Mouse (Mus musculus) bone marrow, adult 2 months (tissue): ENCODE measurements around the gene Reps2. TPM values are rescaled to one million over a fixed set of nuclear protein-coding genes. Genes with fewer than 3 reads are reported as not detected.

ENCODE experiments used
- H3K27ac ChIP-seq: fragments of 200-500 bp; 2 replicates; pipeline ENCODE4 v1.5.1; 2012; ENCODE audit warnings: low read depth, mild to moderate bottlenecking, control low read depth, inconsistent platforms, low read length; ENCODE audit not compliant: control insufficient read depth, poor library complexity, insufficient read depth
- H3K4me1 ChIP-seq: fragments of 200-500 bp; 2 replicates; pipeline ENCODE4 v1.6.1; 2011; ENCODE audit warnings: low read length; ENCODE audit not compliant: control insufficient read depth, insufficient read depth
- H3K4me3 ChIP-seq: fragments of 200-500 bp; replicated peaks from 2 replicates; pipeline ENCODE3; 2011; ENCODE audit warnings: mild to moderate bottlenecking, low read depth, low read length, control low read depth; ENCODE audit not compliant: control insufficient read depth
- CTCF ChIP-seq: fragments of 200-500 bp; IDR thresholded peaks from 2 replicates; pipeline ENCODE4 v1.5.1; 2011; ENCODE audit warnings: low read length, control low read depth; ENCODE audit not compliant: control insufficient read depth, insufficient read depth
- POLR2A ChIP-seq: fragments of 200-500 bp; IDR thresholded peaks from 2 replicates; pipeline ENCODE4 v1.6.1; 2011; ENCODE audit warnings: low read depth, mild to moderate bottlenecking, control low read depth, low read length, borderline replicate concordance; ENCODE audit not compliant: control insufficient read depth
- WGBS: fragments of 180-500 bp; shearing (Covaris S2); methylation state at CpG from one replicate; pipeline ENCODE4 v1.1.7; 2018; 5-methylcytosine and 5-hydroxymethylcytosine counted together
- polyA plus RNA-seq: library from polyadenylated mRNA; stranded (reverse); fragments of >200 nt; gene quantifications from 2 replicates; pipeline ENCODE4 v1.2.4, GENCODE M21; 2011; ENCODE audit warnings: low replicate concordance; ENCODE audit not compliant: missing spikeins, insufficient read depth, insufficient read length

Gene Reps2
- polyA plus RNA-seq: 0.92 and 1.5 TPM in 2 replicates

DNA sequence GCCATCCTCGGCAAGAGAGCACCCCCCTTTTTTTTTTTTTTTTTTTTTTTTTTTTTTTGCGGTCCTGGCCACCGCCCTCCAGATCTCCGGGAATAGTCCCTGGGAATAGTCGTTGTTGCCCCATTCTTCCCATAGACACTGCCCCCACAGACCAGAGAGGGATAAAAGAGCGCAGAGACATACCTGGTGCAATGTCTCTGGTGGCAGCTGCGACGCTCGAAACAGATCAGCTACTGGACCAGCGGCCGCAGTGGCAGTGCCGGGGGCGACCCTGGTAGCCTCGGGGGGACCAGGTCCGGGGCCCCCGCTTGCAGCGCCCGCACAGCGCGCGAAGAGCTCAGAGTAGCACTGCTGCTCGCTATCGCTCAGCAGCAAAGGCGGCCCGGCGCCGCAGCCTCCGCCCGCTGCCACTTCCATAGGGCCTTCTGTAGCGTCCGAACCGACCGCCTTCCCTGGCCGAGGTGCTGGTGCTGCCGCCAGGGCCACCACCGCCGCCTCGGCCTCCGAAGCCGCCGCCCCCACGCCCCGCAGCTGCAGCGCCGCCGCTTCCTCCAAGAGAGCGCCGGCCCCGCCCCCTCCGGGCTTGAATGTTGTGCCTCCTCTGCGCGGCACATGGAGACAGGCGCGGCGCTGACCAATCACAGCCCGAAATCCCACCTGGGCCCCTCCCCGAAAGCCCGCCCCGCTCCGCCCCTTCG is at the start of gene Reps2:
Reps2 (minus strand) TSS at position 559 of the 698 bp plus-strand sequence.
- TF ChIP-seq POLR2A (no peak), CTCF (no peak)
- Histone ChIP-seq H3K4me3 (peak within 1 kb of the TSS; percentile 60), H3K27ac (peak within 1 kb of the TSS; percentile 27; the same call in 1 of the 2 replicates), H3K4me1 (no peaks in the 10 kb centered on the region)
- WGBS: 13% methylated on average over 47 of the region's 61 CpGs

DNA sequence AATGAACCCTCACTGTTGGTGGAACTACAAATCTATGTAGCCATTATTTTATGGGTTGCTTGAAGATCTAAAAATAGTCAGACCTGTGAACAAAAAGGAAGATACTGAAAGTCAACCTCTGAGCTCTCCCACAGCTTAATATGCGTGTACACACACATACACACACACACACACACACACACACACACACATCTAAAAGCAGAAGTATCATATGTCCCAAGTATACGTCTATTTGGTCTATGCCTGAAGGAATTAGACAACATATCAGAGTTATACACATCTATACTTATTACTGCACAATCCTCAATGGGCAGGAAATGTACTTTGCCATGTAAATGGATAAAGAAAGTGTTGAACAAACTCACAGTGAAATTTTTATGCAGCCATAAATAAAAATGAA is 47.8 kb upstream of the Reps2 start:
- 34% methylated on average over 2 of the region's 2 CpGs for WGBS
- no peaks in the 10 kb centered on the region for H3K4me1 ChIP-seq
- H3K4me3 ChIP-seq: no peak overlapping the region
- H3K27ac ChIP-seq: no peak overlapping the region
- TF ChIP-seq CTCF (no peak), POLR2A (no peak)

DNA sequence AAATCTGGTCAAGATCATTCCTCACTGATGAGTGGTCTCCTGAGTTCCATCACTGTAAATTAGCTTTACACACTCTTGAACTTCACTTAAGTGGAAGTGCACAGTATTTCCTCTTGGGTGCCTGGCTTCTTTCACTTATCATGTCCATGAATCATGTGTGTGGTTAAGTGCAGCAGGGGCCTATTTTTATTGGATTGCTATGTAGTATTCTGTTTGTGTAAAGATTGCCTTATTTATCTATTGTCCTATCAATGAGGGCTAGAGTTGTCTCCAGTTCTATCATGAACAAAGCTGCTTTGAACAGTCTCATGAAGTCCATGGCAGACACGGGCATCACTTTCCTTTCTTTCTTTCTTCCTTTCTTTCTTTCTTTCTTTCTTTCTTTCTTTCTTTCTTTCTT is 41.9 kb upstream of the Reps2 start:
- H3K27ac ChIP-seq: no peak overlapping the region
- 82% methylated on average over 1 of the region's 1 CpGs for WGBS
- no peaks in the 10 kb centered on the region for H3K4me1 ChIP-seq
- TF ChIP-seq CTCF (no peak), POLR2A (no peak)
- H3K4me3 ChIP-seq: no peak overlapping the region

DNA sequence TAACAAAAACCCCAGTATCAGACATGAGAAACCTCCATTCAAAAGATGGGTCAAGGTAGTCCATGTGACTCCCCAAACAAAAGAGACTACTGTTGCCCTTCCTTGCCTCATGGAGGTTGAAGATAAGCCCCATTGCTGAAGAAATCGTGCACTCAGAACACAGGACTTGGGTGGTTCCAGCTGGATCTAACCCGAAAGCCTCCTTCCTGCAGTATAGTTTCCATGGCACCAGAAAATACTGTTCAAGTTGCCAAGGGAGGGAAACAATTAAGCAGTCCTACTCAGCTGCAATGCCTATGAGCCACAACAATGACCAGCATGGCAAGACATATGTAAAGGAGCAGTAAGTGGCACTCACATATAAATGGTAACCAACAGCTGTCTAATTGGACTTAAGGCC is 36.1 kb upstream of the Reps2 start:
- WGBS: 58% methylated on average over 2 of the region's 2 CpGs
- TF ChIP-seq POLR2A (no peak), CTCF (no peak)
- Histone ChIP-seq H3K4me3 (no peak overlapping the region), H3K27ac (no peak overlapping the region), H3K4me1 (no peaks in the 10 kb centered on the region)

DNA sequence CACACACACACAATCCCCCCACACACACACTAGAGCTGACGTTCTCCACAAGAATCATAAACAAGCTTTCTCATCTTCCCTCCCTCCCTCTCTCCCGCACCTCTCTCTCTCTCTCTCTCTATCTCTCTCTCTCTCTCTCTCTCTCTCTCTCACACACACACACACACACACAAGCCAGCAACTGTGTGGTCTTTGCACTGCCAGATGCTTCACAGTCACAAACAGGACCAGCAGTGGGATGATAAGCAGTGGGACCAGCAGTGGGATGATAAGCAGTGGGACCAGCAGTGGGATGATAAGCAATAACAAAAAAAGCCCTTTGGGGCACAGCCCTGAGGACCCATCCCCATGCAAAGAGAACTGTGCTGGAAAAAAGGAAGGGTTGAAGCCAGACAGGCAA is 35.4 kb upstream of the Reps2 start:
- TF ChIP-seq CTCF (no peak), POLR2A (no peak)
- Histone ChIP-seq H3K4me3 (no peak overlapping the region), H3K27ac (no peak overlapping the region), H3K4me1 (no peaks in the 10 kb centered on the region)
- WGBS: 74% methylated on average over 2 of the region's 2 CpGs

DNA sequence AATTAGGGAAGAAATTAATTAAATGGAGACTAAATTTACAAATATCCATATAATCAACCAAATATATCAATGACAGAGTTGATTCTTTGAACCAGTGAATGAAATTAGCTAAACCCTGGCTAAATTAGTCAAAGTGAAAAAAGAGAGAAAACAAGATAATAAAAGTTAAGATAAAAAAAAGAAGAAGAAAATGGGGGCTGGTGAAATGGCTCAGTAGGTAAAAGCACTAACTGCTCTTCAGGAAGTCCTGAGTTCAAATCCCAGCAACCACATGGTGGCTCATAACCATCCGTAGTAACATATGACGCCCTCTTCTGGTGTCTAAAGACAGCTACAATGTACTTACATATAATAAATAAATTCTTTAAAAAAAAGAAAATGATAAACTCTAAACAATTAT is 22.7 kb upstream of the Reps2 start:
- WGBS: 65% methylated on average over 2 of the region's 2 CpGs
- no peak overlapping the region for H3K4me3 ChIP-seq
- no peak for TF ChIP-seq POLR2A
- no peak for TF ChIP-seq CTCF
- H3K27ac ChIP-seq: no peak overlapping the region
- no peaks in the 10 kb centered on the region for H3K4me1 ChIP-seq

DNA sequence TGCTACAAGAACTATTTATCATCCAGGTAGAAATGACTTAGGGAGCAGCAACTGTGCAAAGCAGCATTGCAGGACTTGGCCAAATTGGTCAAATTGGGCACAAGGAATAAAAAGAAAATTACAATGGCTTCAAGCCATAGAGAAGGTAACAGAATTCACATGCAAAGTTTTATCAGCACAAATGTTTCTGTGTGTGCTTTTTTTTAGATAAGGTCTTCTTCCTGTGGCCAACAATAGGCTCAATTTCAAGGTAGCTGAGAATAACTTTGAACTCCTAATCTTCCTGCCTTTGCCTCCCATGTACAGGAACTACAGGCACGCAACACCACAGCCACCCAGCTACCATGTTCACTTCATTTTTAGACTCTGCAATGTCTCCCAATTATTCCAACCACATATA is 16.7 kb upstream of the Reps2 start:
- TF ChIP-seq CTCF (no peak), POLR2A (no peak)
- Histone ChIP-seq H3K27ac (no peak overlapping the region), H3K4me3 (no peak overlapping the region), H3K4me1 (no peaks in the 10 kb centered on the region)
- 62% methylated on average over 1 of the region's 1 CpGs for WGBS

DNA sequence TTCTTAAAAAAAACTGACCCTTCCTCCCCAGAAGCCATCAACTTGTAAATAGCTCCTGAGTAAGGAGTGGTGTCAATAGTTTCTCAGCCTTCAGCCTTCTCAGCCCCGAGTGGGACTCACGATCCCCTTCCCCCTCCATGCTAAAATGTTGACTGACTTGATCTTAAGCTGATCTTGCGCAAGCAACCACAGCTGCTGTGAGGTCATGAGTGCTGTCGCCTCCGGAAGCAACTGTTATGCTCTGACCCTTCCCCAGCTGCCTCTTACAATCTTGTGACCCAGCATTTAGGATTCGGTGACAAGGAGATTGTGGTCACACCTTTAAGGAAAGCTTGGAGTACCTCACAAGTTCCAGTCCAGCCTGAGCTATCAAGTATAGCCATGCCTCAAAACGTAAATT is 10.1 kb upstream of the Reps2 start:
- TF ChIP-seq POLR2A (no peak), CTCF (no peak)
- WGBS: 54% methylated on average over 7 of the region's 7 CpGs
- Histone ChIP-seq H3K27ac (no peak overlapping the region), H3K4me3 (no peak overlapping the region), H3K4me1 (no peaks in the 10 kb centered on the region; the same call in 1 of the 2 replicates)

DNA sequence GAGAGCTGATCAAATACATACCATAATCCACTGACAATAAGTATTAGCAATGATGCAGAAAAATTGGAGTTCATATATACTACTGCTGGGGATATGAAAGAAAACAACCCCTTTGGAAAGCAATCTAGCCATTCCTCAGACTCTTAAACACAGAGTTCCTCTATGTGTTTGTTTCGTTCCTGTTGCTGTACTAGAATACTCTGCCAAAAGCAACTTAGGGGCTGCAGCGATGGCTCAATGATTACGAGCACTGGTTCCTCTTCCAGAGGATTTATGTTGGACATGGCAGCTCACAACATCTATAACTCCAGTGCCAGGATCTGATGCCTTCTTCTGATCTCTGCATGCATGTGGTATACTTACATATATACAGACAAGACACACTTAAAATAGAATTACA is 9.0 kb upstream of the Reps2 start:
- H3K4me3 ChIP-seq: no peak overlapping the region
- no peak for TF ChIP-seq CTCF
- no peak overlapping the region for H3K27ac ChIP-seq
- 68% methylated on average over 3 of the region's 3 CpGs for WGBS
- no peaks in the 10 kb centered on the region; the same call in 1 of the 2 replicates for H3K4me1 ChIP-seq
